Mouse (Mus musculus) neural tube, embryonic 13.5 days (tissue): ENCODE data around the gene Tenm2. TPM values are rescaled to one million over a fixed set of nuclear protein-coding genes. Genes with fewer than 3 reads are reported as not detected.
A peak's percentile ranks its signal among the peaks of the same experiment; 100 is the strongest.

Experiments
- ATAC-seq: fragments of 200-750 bp; cut with Nextera tagmentation; 2 replicates; pipeline ENCODE4 v1.8.0; 2017; ENCODE audit warnings: low read depth, mild to moderate bottlenecking, moderate TSS enrichment, moderate library complexity
- H3K27ac ChIP-seq: fragments of 300-500 bp; sonication (generic); replicated peaks from 2 replicates; pipeline ENCODE4 v1.5.1; 2015; ENCODE audit warnings: moderate library complexity, mild to moderate bottlenecking, inconsistent platforms
- H3K27me3 ChIP-seq: fragments of 300-500 bp; sonication (generic); 2 replicates; pipeline ENCODE4 v1.6.1; 2015; ENCODE audit warnings: mild to moderate bottlenecking, inconsistent platforms
- H3K36me3 ChIP-seq: fragments of 300-500 bp; sonication (generic); 2 replicates; pipeline ENCODE4 v1.6.1; 2015; ENCODE audit warnings: mild to moderate bottlenecking, inconsistent platforms
- H3K4me1 ChIP-seq: fragments of 300-500 bp; sonication (generic); replicated peaks from 2 replicates; pipeline ENCODE4 v1.6.1; 2015; ENCODE audit warnings: inconsistent platforms
- H3K4me2 ChIP-seq: fragments of 300-500 bp; sonication (generic); 2 replicates; pipeline ENCODE4 v1.6.1; 2015; ENCODE audit warnings: inconsistent platforms, mild to moderate bottlenecking, moderate library complexity
- H3K4me3 ChIP-seq: fragments of 300-500 bp; sonication (generic); 2 replicates; pipeline ENCODE4 v1.5.1; 2015; ENCODE audit warnings: mild to moderate bottlenecking, inconsistent platforms
- H3K9ac ChIP-seq: fragments of 300-500 bp; sonication (generic); 2 replicates; pipeline ENCODE4 v1.6.1; 2015; ENCODE audit warnings: moderate library complexity, mild to moderate bottlenecking, inconsistent platforms
- H3K9me3 ChIP-seq: fragments of 300-500 bp; sonication (generic); 2 replicates; pipeline ENCODE4 v1.6.1; 2016; ENCODE audit warnings: inconsistent platforms
- WGBS: fragments of 180-500 bp; shearing (Covaris S2); methylation state at CpG from one replicate; pipeline ENCODE4 v1.1.7; 2015; 5-methylcytosine and 5-hydroxymethylcytosine counted together
- polyA plus RNA-seq: library from polyadenylated mRNA; unstranded; fragments of >200 nt; fragmentation: Nextera tagmentation; extraction: Ambion mirVana; gene quantifications from 2 replicates; pipeline ENCODE4 v1.2.1, GENCODE M21; 2015

The Tenm2 gene
- polyA plus RNA-seq, 1 experiment from 2014 or later: 14.2 TPM

GRCm38 (mm10) chr11:36272149-36272548, 963.6 kb downstream of the Tenm2 start:
- Histone ChIP-seq H3K27me3 (no peaks in the 10 kb centered on the region), H3K27ac (no peak overlapping the region), H3K36me3 (no peaks in the 10 kb centered on the region), H3K4me2 (no peak overlapping the region), H3K4me1 (peaks cover 42% of the 10 kb centered on the region), H3K9me3 (no peaks in the 10 kb centered on the region), H3K4me3 (no peak overlapping the region), H3K9ac (no peak overlapping the region)
- 53% methylated on average over 2 of the region's 2 CpGs for WGBS
- ATAC-seq: no peak

DNA sequence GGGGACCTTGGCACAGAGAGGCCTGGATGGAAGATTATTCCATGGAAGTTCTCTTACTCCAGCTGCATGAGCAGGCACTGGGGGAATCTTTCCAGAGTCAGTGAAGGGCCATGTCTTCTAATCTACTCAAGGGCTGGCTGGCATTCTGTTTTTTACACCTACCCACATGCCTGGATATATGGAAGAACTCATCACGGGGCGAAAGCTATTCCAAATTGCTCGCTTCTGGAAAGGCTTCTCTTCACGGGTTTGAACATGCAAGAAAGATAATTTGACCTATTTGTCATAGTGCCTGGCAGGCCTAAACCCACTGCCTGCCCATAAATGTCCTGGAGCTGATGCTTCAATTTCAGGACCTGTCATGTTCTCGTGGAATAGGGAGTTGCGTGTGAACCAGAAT, 965.8 kb downstream of the Tenm2 start:
- no peak for ATAC-seq

GRCm38 (mm10) chr11:36264776-36265466, 970.8 kb downstream of the Tenm2 start:
- no peaks in the 10 kb centered on the region for H3K9me3 ChIP-seq
- peak overlapping the region; percentile 61 for H3K27ac ChIP-seq
- H3K4me2 ChIP-seq: peak overlapping the region; percentile 28

More for the DNA sequence above, 965.8 kb downstream of the Tenm2 start:
- no peaks in the 10 kb centered on the region for H3K9me3 ChIP-seq
- H3K27ac ChIP-seq: peak overlapping the region; percentile 54
- H3K4me2 ChIP-seq: no peak overlapping the region
- 70% methylated on average over 6 of the region's 6 CpGs for WGBS
- H3K4me1 ChIP-seq: peaks cover 38% of the 10 kb centered on the region
- H3K27me3 ChIP-seq: no peaks in the 10 kb centered on the region
- no peak overlapping the region for H3K4me3 ChIP-seq
- H3K9ac ChIP-seq: no peak overlapping the region
- H3K36me3 ChIP-seq: no peaks in the 10 kb centered on the region

GRCm38 (mm10) chr11:36263840-36264239, 971.9 kb downstream of the Tenm2 start:
- Histone ChIP-seq H3K9ac (no peak overlapping the region), H3K27ac (no peak overlapping the region), H3K9me3 (no peaks in the 10 kb centered on the region), H3K27me3 (no peaks in the 10 kb centered on the region), H3K4me3 (no peak overlapping the region), H3K4me1 (peaks cover 33% of the 10 kb centered on the region), H3K4me2 (no peak overlapping the region), H3K36me3 (no peaks in the 10 kb centered on the region)
- WGBS: 28% methylated on average over 10 of the region's 10 CpGs
- ATAC-seq: no peak

More at GRCm38 (mm10) chr11:36264776-36265466, 970.8 kb downstream of the Tenm2 start:
- Histone ChIP-seq H3K4me1 (peaks cover 31% of the 10 kb centered on the region), H3K4me3 (no peak overlapping the region), H3K27me3 (no peaks in the 10 kb centered on the region), H3K36me3 (no peaks in the 10 kb centered on the region), H3K9ac (no peak overlapping the region)
- ATAC-seq: 0 out of 2 replicates have a peak, but pooled peaks have one; percentile 42
- 39% methylated on average over 17 of the region's 17 CpGs for WGBS

DNA sequence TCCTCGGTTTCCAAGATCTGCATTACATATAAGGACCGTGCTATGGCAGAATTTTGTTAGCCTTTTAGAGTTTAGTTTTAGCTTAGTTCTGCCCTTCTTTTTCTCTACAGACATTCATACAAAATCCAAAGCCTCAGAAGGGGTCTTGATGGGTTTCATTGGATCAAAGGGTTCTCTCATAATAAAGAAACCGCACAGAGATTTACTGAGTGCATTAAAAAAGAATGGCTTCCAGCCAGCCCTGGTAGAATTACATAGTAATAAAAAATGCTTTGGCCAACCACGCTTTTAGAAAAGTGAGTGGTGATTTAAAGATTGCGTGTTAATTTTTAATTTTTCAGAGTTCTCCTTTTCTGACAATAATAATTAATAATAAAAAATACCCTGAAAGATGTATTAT, 978.6 kb downstream of the Tenm2 start:
- Histone ChIP-seq H3K27me3 (no peaks in the 10 kb centered on the region), H3K4me1 (peaks cover 19% of the 10 kb centered on the region), H3K9ac (no peak overlapping the region), H3K4me2 (no peak overlapping the region), H3K27ac (peak overlapping the region; percentile 46; the same call in 1 of the 2 replicates), H3K9me3 (0 out of 2 replicates have a peak, but pooled peaks cover 4% of the 10 kb centered on the region), H3K36me3 (0 out of 2 replicates have a peak, but pooled peaks cover 3% of the 10 kb centered on the region), H3K4me3 (no peak overlapping the region)
- 65% methylated on average over 5 of the region's 5 CpGs for WGBS
- ATAC-seq: no peak

DNA sequence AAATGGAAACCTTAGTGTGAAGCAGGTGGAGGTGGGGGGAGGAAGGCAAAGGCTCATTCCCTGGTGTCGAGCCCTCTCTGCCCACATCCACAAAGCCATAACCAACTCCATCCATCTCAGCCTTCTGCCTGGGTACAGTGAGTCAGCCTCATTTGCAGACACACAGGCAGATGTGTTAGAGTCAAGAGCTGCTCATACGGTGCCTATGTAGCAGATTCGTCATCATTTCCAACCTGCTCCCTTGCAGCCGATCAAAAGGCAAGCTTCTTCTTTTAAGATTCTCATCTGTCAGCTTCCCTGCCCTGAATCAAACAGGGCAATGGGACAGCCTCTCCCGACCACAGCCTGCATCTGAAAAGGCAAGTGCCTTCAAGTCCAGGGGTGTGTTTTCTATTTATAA, 979.0 kb downstream of the Tenm2 start:
- H3K27ac ChIP-seq: peak overlapping the region; percentile 46
- 71% methylated on average over 5 of the region's 5 CpGs for WGBS

DNA sequence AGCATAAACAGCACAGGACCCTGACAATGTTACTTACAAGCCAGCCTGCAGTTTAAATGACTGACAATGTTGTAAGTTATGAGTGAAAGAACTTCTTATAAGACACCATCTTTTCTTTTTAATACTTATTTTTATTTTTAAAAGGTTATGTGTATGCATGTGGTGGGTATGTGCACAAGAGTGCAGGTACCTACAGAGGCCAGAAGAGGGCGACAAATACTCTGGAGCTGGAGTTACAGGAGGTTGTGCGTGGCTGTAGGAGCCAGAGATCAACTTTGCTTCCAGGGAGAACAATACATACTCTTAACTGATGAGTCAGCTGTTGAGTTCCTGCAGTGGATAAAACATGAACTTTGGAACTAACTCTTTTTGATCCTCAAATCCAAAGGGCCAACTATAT, 981.7 kb downstream of the Tenm2 start:
- H3K36me3 ChIP-seq: 0 out of 2 replicates have a peak, but pooled peaks cover 3% of the 10 kb centered on the region
- H3K27ac ChIP-seq: no peak overlapping the region
- WGBS: 83% methylated on average over 2 of the region's 2 CpGs
- no peak overlapping the region for H3K4me3 ChIP-seq
- no peak overlapping the region for H3K4me2 ChIP-seq
- ATAC-seq: no peak
- peaks cover 19% of the 10 kb centered on the region for H3K4me1 ChIP-seq
- 0 out of 2 replicates have a peak, but pooled peaks cover 4% of the 10 kb centered on the region for H3K9me3 ChIP-seq
- H3K27me3 ChIP-seq: no peaks in the 10 kb centered on the region
- no peak overlapping the region for H3K9ac ChIP-seq

More for the DNA sequence above, 979.0 kb downstream of the Tenm2 start:
- Histone ChIP-seq H3K9me3 (0 out of 2 replicates have a peak, but pooled peaks cover 4% of the 10 kb centered on the region), H3K4me3 (no peak overlapping the region), H3K27me3 (no peaks in the 10 kb centered on the region), H3K4me2 (no peak overlapping the region), H3K36me3 (0 out of 2 replicates have a peak, but pooled peaks cover 3% of the 10 kb centered on the region), H3K4me1 (peaks cover 20% of the 10 kb centered on the region), H3K9ac (no peak overlapping the region)
- ATAC-seq: no peak

- 0 out of 2 replicates have a peak, but pooled peaks cover 4% of the 10 kb centered on the region for H3K9me3 ChIP-seq
- WGBS: 59% methylated on average over 7 of the region's 7 CpGs
- no peak for ATAC-seq
Measured at GRCm38 (mm10) chr11:36250111-36250510, 985.7 kb downstream of the Tenm2 start.

GRCm38 (mm10) chr11:36246152-36246551, 989.6 kb downstream of the Tenm2 start:
- ATAC-seq: no peak
- Histone ChIP-seq H3K9ac (no peak overlapping the region), H3K4me3 (no peak overlapping the region), H3K9me3 (no peaks in the 10 kb centered on the region), H3K4me1 (peaks cover 24% of the 10 kb centered on the region), H3K27me3 (no peaks in the 10 kb centered on the region), H3K36me3 (no peaks in the 10 kb centered on the region), H3K4me2 (no peak overlapping the region), H3K27ac (no peak overlapping the region)
- 88% methylated on average over 3 of the region's 3 CpGs for WGBS

More at GRCm38 (mm10) chr11:36250111-36250510, 985.7 kb downstream of the Tenm2 start:
- H3K9ac ChIP-seq: no peak overlapping the region
- H3K36me3 ChIP-seq: 0 out of 2 replicates have a peak, but pooled peaks cover 3% of the 10 kb centered on the region
- H3K4me1 ChIP-seq: 0 out of 2 replicates have a peak, but pooled peaks cover 6% of the 10 kb centered on the region
- H3K27ac ChIP-seq: no peak overlapping the region
- H3K4me2 ChIP-seq: no peak overlapping the region
- no peaks in the 10 kb centered on the region for H3K27me3 ChIP-seq
- H3K4me3 ChIP-seq: no peak overlapping the region

DNA sequence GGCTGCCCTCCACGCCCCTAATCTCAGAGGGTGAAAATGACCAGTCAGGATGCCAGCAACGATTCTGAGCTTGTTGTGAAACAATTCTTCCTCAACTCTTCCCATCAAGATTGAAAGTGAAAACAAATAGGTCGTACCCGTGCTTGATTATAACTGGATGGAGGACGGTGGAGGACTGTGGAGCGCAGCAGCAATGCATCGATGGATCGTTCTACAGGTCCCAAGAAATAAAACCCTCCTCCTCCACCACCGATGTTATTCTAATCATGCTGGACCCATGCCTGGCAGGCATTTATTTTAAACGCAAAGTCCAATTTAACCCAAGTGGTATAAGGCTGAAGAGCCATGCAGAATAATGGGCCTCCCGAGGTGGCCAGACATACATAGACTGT, 991.3 kb downstream of the Tenm2 start:
- WGBS: 81% methylated on average over 11 of the region's 11 CpGs
- H3K9me3 ChIP-seq: no peaks in the 10 kb centered on the region
- H3K4me3 ChIP-seq: no peak overlapping the region
- H3K9ac ChIP-seq: no peak overlapping the region
- H3K4me2 ChIP-seq: no peak overlapping the region
- no peak overlapping the region for H3K27ac ChIP-seq
- no peak for ATAC-seq
- no peaks in the 10 kb centered on the region for H3K27me3 ChIP-seq
- H3K4me1 ChIP-seq: peaks cover 24% of the 10 kb centered on the region
- H3K36me3 ChIP-seq: no peaks in the 10 kb centered on the region

- H3K4me2 ChIP-seq: no peak overlapping the region
- ATAC-seq: no peak; the same call in 1 of the 2 replicates
- no peak overlapping the region for H3K4me3 ChIP-seq
- H3K9ac ChIP-seq: 0 out of 2 replicates have a peak overlapping the region, but pooled peaks have one; percentile 3
- H3K9me3 ChIP-seq: no peaks in the 10 kb centered on the region
- H3K27me3 ChIP-seq: no peaks in the 10 kb centered on the region
- H3K36me3 ChIP-seq: no peaks in the 10 kb centered on the region
- peak overlapping the region; percentile 42; the same call in 1 of the 2 replicates for H3K27ac ChIP-seq
- peaks cover 24% of the 10 kb centered on the region for H3K4me1 ChIP-seq
- 73% methylated on average over 18 of the region's 18 CpGs for WGBS
Measured at GRCm38 (mm10) chr11:36243747-36244490, 991.8 kb downstream of the Tenm2 start.

- Histone ChIP-seq H3K4me1 (peaks cover 16% of the 10 kb centered on the region), H3K4me3 (no peak overlapping the region), H3K36me3 (no peaks in the 10 kb centered on the region), H3K9me3 (no peaks in the 10 kb centered on the region), H3K27ac (no peak overlapping the region), H3K9ac (no peak overlapping the region), H3K4me2 (no peak overlapping the region), H3K27me3 (no peaks in the 10 kb centered on the region)
- no peak for ATAC-seq
- WGBS: 90% methylated on average over 9 of the region's 9 CpGs
Measured at GRCm38 (mm10) chr11:36238890-36239289, 996.9 kb downstream of the Tenm2 start.
